Mouse (Mus musculus) limb, embryonic 14.5 days (tissue): Measurements from ENCODE around the gene Pla1a. TPM values are rescaled to one million over a fixed set of nuclear protein-coding genes. Genes with fewer than 3 reads are reported as not detected.

ENCODE experiments used
- ATAC-seq: fragments of 200-750 bp; cut with Nextera tagmentation; 2 replicates; pipeline ENCODE4 v1.8.0; 2017; ENCODE audit warnings: low read depth, moderate number of reproducible peaks, moderate TSS enrichment; ENCODE audit not compliant: low FRiP score
- DNase-seq: peaks from one replicate; pipeline ENCODE4 v3.0.0-alpha.2; 2015; ENCODE audit warnings: low spot score
- H3K27ac ChIP-seq: fragments of 300-500 bp; sonication (generic); replicated peaks from 2 replicates; pipeline ENCODE4 v1.5.1; 2014; ENCODE audit warnings: low read depth, mild to moderate bottlenecking, low read length, moderate library complexity, mixed read lengths
- H3K27me3 ChIP-seq: fragments of 300-500 bp; sonication (generic); 2 replicates; pipeline ENCODE4 v1.6.1; 2014; ENCODE audit warnings: low read length, mixed read lengths; ENCODE audit not compliant: control insufficient read depth, insufficient read depth
- H3K36me3 ChIP-seq: fragments of 300-500 bp; sonication (generic); 2 replicates; pipeline ENCODE4 v1.6.1; 2014; ENCODE audit warnings: mild to moderate bottlenecking, low read length, moderate library complexity, mixed read lengths; ENCODE audit not compliant: control insufficient read depth, insufficient read depth
- H3K4me1 ChIP-seq: fragments of 300-500 bp; sonication (generic); 2 replicates; pipeline ENCODE4 v1.6.1; 2014; ENCODE audit warnings: antibody characterized with exemption, low read length, mixed read lengths; ENCODE audit not compliant: control insufficient read depth, insufficient read depth
- H3K4me2 ChIP-seq: fragments of 300-500 bp; sonication (generic); replicated peaks from 2 replicates; pipeline ENCODE4 v1.6.1; 2014; ENCODE audit warnings: low read depth, mild to moderate bottlenecking, low read length, moderate library complexity; ENCODE audit not compliant: severe bottlenecking
- H3K4me3 ChIP-seq: fragments of 300-500 bp; sonication (generic); replicated peaks from 2 replicates; pipeline ENCODE4 v1.5.1; 2014; ENCODE audit warnings: low read length
- H3K9ac ChIP-seq: fragments of 300-500 bp; sonication (generic); 2 replicates; pipeline ENCODE4 v1.6.1; 2014; ENCODE audit warnings: mild to moderate bottlenecking, low read depth, low read length, moderate library complexity; ENCODE audit not compliant: severe bottlenecking
- H3K9me3 ChIP-seq: fragments of 300-500 bp; sonication (generic); 2 replicates; pipeline ENCODE4 v1.6.1; 2016; ENCODE audit warnings: low read length; ENCODE audit not compliant: control insufficient read depth
- POLR2A ChIP-seq: fragments of 200-500 bp; IDR thresholded peaks from 2 replicates; pipeline ENCODE4 v1.8.0; 2012; ENCODE audit warnings: inconsistent platforms, mild to moderate bottlenecking, moderate library complexity, borderline replicate concordance; ENCODE audit not compliant: insufficient read depth, insufficient read length; ENCODE audit errors: extremely low read depth
- WGBS: fragments of 180-500 bp; shearing (Covaris S2); extraction: QIAGEN DNeasy Blood & Tissue Kit; methylation state at CpG from one replicate; pipeline ENCODE4 v1.1.7; 2014; 5-methylcytosine and 5-hydroxymethylcytosine counted together
- polyA plus RNA-seq, 2 experiments: library from polyadenylated mRNA; depleted of rRNA in 1 of 2; stranded (reverse) in 1 of 2; unstranded in 1 of 2; fragments of >200 nt; fragmentation: Nextera tagmentation in 1 of 2; extraction: Ambion mirVana in 1 of 2; gene quantifications; 2 replicates each; pipeline versions ENCODE4 v1.2.1 to v1.2.3; 2012 to 2014

Pla1a gene
- polyA plus RNA-seq, 2 experiments = 0.36 to 0.85 TPM

DNA sequence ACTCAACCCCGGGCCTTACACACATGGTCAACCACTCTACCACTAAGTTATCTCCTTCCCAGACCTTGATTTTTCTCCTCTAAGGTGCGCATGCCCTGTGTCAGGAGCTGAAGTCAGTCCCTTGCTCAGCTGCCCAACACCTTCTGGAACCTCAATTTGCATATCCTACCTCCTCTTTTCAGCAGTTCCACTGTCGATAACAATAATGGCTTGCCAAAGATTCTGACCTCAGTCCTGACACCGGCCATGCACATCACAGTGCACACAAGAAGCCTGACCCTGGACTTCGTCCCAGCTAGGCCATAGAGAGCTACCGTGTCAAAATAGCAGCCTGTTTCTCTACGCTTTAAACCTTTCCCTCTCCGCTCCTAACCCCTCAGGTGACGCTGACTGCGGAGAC is 59.5 kb downstream of the Pla1a start:
- no peaks in the 10 kb centered on the region for H3K36me3 ChIP-seq
- no peak overlapping the region for H3K4me2 ChIP-seq
- TF ChIP-seq POLR2A = no peak
- H3K9me3 ChIP-seq = no peaks in the 10 kb centered on the region
- no peaks in the 10 kb centered on the region for H3K27me3 ChIP-seq
- no peak overlapping the region for H3K9ac ChIP-seq
- WGBS = 88% methylated on average over 10 of the region's 10 CpGs
- no peak overlapping the region for H3K27ac ChIP-seq
- ATAC-seq (no peak), DNase-seq (no peak)
- H3K4me1 ChIP-seq = peaks cover 2% of the 10 kb centered on the region; the same call in 1 of the 2 replicates
- no peak overlapping the region for H3K4me3 ChIP-seq

DNA sequence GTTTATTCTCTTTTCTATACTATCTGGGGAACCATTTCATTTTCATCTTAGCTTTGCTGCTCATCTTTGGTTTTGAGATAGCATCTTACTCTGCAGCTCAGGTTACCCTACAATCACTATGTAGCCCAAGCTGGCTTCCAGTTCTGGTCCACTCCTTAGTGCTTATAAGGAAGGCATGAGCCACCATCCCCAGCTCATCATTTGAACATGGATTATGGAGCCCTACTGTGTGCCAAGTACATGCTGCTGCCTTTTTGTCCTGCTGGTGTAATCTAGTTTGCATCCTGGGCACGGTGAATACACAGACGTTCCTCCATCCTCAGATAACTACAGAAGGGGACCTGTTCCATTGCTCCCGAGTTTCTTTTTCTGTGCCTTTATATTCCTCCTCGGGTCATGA is 60.1 kb downstream of the Pla1a start:
- ATAC-seq (no peak), DNase-seq (no peak)
- 85% methylated on average over 4 of the region's 4 CpGs for WGBS
- Histone ChIP-seq H3K9ac (no peak overlapping the region), H3K9me3 (no peaks in the 10 kb centered on the region), H3K27me3 (no peaks in the 10 kb centered on the region), H3K4me1 (peaks cover 5% of the 10 kb centered on the region; the same call in 1 of the 2 replicates), H3K4me2 (no peak overlapping the region), H3K4me3 (no peak overlapping the region), H3K27ac (no peak overlapping the region), H3K36me3 (no peaks in the 10 kb centered on the region)
- TF ChIP-seq POLR2A = no peak

DNA sequence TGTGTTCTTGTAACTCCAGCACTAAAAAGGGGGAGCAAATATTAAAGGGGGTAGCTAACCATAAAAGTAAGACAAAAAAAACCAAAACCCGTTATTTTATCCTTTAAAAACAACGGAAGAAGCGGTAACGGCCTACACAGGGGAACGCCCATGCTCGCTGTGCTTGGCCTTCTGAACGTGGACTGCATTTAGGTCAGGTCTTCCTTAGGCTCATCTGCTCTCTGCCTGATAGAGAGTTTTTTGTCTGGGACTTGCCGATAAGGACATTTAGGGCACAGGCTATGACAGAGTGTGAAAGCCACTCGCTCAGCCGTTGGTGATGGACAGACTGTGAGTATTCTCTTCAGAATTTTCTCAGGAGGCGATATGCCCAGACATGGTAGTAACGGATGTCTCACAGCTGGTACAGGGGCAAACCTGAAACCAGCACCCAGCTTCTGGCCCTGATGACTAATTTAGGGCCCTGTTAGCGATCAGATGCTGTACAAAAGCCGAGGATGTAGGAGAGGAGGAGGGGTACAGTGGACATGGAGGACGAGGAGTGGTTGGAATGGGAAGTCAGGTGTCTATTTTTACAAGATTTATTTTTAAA is 61.1 kb downstream of the Pla1a start:
- ATAC-seq (no peak), DNase-seq (no peak)
- H3K4me2 ChIP-seq = no peak overlapping the region
- no peak overlapping the region for H3K27ac ChIP-seq
- no peak overlapping the region for H3K9ac ChIP-seq
- peaks cover 5% of the 10 kb centered on the region; the same call in 1 of the 2 replicates for H3K4me1 ChIP-seq
- no peaks in the 10 kb centered on the region for H3K9me3 ChIP-seq
- no peak overlapping the region for H3K4me3 ChIP-seq
- TF ChIP-seq POLR2A = no peak
- H3K27me3 ChIP-seq = no peaks in the 10 kb centered on the region
- 82% methylated on average over 15 of the region's 15 CpGs for WGBS
- H3K36me3 ChIP-seq = no peaks in the 10 kb centered on the region

DNA sequence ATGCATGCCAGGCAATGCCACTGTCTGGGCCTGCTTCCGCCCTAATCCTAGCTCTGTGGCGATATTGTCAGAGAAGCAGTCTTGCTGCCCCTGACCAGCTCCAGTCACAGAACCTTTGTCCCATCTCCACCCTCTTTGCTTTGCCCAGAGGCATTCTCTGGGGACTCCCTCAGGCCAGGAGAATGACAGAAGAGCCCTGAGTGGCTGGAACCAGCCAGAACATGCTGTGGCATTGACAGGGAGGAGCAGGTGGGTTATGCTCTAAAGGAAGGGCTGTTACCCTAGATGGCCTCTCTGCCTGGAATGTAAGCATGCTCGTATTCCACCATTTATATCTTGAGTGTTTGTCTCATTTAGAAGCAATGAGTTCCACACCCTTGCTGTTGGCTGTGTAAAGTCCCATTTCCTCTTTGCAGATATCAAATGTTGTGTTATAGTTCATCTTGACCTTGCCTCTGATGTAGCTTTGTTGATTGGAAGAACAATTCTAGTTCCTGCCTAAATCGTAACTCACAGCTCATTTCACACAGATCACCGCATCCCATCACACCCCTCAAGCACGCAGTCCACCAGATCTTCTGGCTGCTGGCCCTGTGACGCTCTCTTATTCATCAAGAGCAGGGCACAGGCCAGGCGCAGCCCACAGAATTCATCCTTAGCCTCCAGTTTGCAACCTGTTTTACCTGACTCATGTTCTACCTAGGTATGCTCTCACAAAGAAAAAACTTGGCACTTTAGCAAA is 62.1 kb downstream of the Pla1a start:
- no peak overlapping the region for H3K27ac ChIP-seq
- no peak for TF ChIP-seq POLR2A
- H3K9me3 ChIP-seq = no peaks in the 10 kb centered on the region
- ATAC-seq (peak; percentile 87), DNase-seq (peak; percentile 31)
- WGBS = 76% methylated on average over 8 of the region's 8 CpGs
- no peak overlapping the region for H3K4me2 ChIP-seq
- no peak overlapping the region for H3K4me3 ChIP-seq
- peaks cover 5% of the 10 kb centered on the region; the same call in 1 of the 2 replicates for H3K4me1 ChIP-seq
- H3K27me3 ChIP-seq = no peaks in the 10 kb centered on the region
- no peaks in the 10 kb centered on the region for H3K36me3 ChIP-seq
- no peak overlapping the region for H3K9ac ChIP-seq

DNA sequence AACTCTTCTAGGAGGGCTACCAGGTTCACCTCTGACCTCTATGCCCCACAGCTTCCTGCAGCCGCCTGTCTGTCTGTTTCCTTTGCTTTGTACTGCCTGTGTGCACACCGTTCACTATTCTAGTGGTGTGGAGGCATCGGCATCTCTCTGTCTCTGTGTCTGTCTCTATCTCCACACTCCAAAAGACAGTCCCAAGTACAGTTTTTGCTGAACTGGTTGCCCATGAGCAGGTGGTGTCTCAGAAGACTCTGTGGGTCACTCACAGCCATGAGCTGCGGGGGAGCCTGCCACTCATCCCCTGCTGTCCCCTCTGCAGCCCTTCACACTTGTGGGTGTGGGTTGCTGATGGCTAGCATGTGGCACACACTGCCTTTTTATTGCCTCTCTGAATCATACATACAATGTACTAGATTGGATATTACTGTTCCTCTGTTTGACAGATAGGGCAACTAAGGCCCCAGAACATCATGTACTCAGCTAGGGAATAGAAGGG is 62.9 kb downstream of the Pla1a start:
- Histone ChIP-seq H3K9ac (no peak overlapping the region), H3K4me3 (no peak overlapping the region), H3K27ac (no peak overlapping the region), H3K4me2 (no peak overlapping the region), H3K9me3 (no peaks in the 10 kb centered on the region), H3K27me3 (no peaks in the 10 kb centered on the region), H3K4me1 (peaks cover 5% of the 10 kb centered on the region; the same call in 1 of the 2 replicates), H3K36me3 (no peaks in the 10 kb centered on the region)
- ATAC-seq (no peak), DNase-seq (no peak)
- TF ChIP-seq POLR2A = no peak
- whole genome bisulfite sequencing = 81% methylated on average over 4 of the region's 4 CpGs
